Mouse (Mus musculus): Measurements from ENCODE around the gene Aldh1a2.

GRCm38 (mm10) chr9:71215248-71216035 is at the start of gene Aldh1a2:
- TF ChIP-seq CTCF (IDR thresholded peaks at IDR 0.05; ENCODE audit: extremely low read depth, insufficient read depth, insufficient read length, insufficient replicate concordance) = peak; percentile 39; the same call in 1 of the 2 replicates
- TF ChIP-seq POLR2A (IDR thresholded peaks at IDR 0.05; ENCODE audit: low read depth, low read length) = no peak
